Mouse (Mus musculus): Measurements from ENCODE around the gene Raf1. TPM values are rescaled to one million over a fixed set of nuclear protein-coding genes. Genes with fewer than 3 reads are reported as not detected.
A peak's percentile ranks its signal among the peaks of the same experiment; 100 is the strongest.

The Raf1 gene
- polyA plus RNA-seq, 1 experiment from 2014 or later = 119 TPM

GRCm38 (mm10) chr6:115601322-115601714 lies 75.1 kb downstream of the Raf1 start:
- Histone ChIP-seq H3K4me3 (peak overlapping the region; percentile 95), H3K9me3 (no peaks in the 10 kb centered on the region; the same call in 1 of the 2 replicates), H3K27me3 (ENCODE audit: poor library complexity, severe bottlenecking) (no peaks in the 10 kb centered on the region), H3K4me1 (peaks cover 11% of the 10 kb centered on the region), H3K36me3 (replicated peaks) (0 out of 2 replicates have a peak, but pooled peaks cover 5% of the 10 kb centered on the region), H3K27ac (peak overlapping the region; percentile 92)
- 66% methylated on average over 4 of the region's 4 CpGs for WGBS
- no peak for DNase-seq (ENCODE audit: extremely low spot score, low spot score)

GRCm38 (mm10) chr6:115595667-115596066 lies 80.8 kb downstream of the Raf1 start:
- 70% methylated on average over 3 of the region's 3 CpGs for WGBS
- Histone ChIP-seq H3K27ac (no peak overlapping the region), H3K9me3 (no peaks in the 10 kb centered on the region), H3K36me3 (replicated peaks) (no peaks in the 10 kb centered on the region), H3K4me3 (no peak overlapping the region), H3K4me1 (no peaks in the 10 kb centered on the region), H3K27me3 (ENCODE audit: poor library complexity, severe bottlenecking) (no peaks in the 10 kb centered on the region)
- no peak for DNase-seq (ENCODE audit: extremely low spot score, low spot score)

GRCm38 (mm10) chr6:115594463-115594862 lies 82.0 kb downstream of the Raf1 start:
- 79% methylated on average over 3 of the region's 3 CpGs for WGBS
- Histone ChIP-seq H3K4me3 (no peak overlapping the region), H3K4me1 (no peaks in the 10 kb centered on the region), H3K9me3 (no peaks in the 10 kb centered on the region), H3K36me3 (replicated peaks) (no peaks in the 10 kb centered on the region), H3K27ac (no peak overlapping the region), H3K27me3 (ENCODE audit: poor library complexity, severe bottlenecking) (no peaks in the 10 kb centered on the region)
- no peak for DNase-seq (ENCODE audit: extremely low spot score, low spot score)

- H3K4me1 ChIP-seq = no peaks in the 10 kb centered on the region
- H3K27me3 ChIP-seq (ENCODE audit: poor library complexity, severe bottlenecking) = no peaks in the 10 kb centered on the region
- H3K9me3 ChIP-seq = no peaks in the 10 kb centered on the region
- H3K27ac ChIP-seq = no peak overlapping the region
- H3K36me3 ChIP-seq (replicated peaks) = no peaks in the 10 kb centered on the region
- DNase-seq (ENCODE audit: extremely low spot score, low spot score) = no peak
- 84% methylated on average over 4 of the region's 4 CpGs for WGBS
- no peak overlapping the region for H3K4me3 ChIP-seq
These were observed 83.2 kb downstream of the Raf1 start for GRCm38 (mm10) chr6:115593252-115593651.

GRCm38 (mm10) chr6:115592458-115592857 lies 84.0 kb downstream of the Raf1 start, which contains the start of gene Mkrn2os:
Gene Mkrn2os (minus strand): TSS chr6:115592576.
- no peak for DNase-seq (ENCODE audit: extremely low spot score, low spot score)
- whole genome bisulfite sequencing = 69% methylated on average over 5 of the region's 5 CpGs
- Histone ChIP-seq H3K27ac (no peak within 1 kb of the TSS), H3K27me3 (ENCODE audit: poor library complexity, severe bottlenecking) (no peaks in the 10 kb centered on the region), H3K9me3 (no peaks in the 10 kb centered on the region), H3K4me3 (no peak within 1 kb of the TSS), H3K36me3 (replicated peaks) (no peaks in the 10 kb centered on the region), H3K4me1 (no peaks in the 10 kb centered on the region)

- Histone ChIP-seq H3K4me3 (no peak overlapping the region), H3K27ac (no peak overlapping the region), H3K27me3 (ENCODE audit: poor library complexity, severe bottlenecking) (no peaks in the 10 kb centered on the region), H3K4me1 (no peaks in the 10 kb centered on the region), H3K36me3 (replicated peaks) (no peaks in the 10 kb centered on the region), H3K9me3 (no peaks in the 10 kb centered on the region)
- WGBS = 89% methylated on average over 19 of the region's 19 CpGs
- no peak for DNase-seq (ENCODE audit: extremely low spot score, low spot score)
These were observed 84.6 kb downstream of the Raf1 start for GRCm38 (mm10) chr6:115591692-115592359.

- no peaks in the 10 kb centered on the region for H3K27me3 ChIP-seq (ENCODE audit: poor library complexity, severe bottlenecking)
- no peaks in the 10 kb centered on the region for H3K9me3 ChIP-seq
- WGBS = 90% methylated on average over 10 of the region's 10 CpGs
- H3K4me1 ChIP-seq = no peaks in the 10 kb centered on the region
- H3K4me3 ChIP-seq = no peak overlapping the region
- no peak for DNase-seq (ENCODE audit: extremely low spot score, low spot score)
- H3K27ac ChIP-seq = no peak overlapping the region
- peaks cover under 1% of the 10 kb centered on the region; the same call in 1 of the 2 replicates for H3K36me3 ChIP-seq (replicated peaks)
These were observed 90.1 kb downstream of the Raf1 start for GRCm38 (mm10) chr6:115586321-115586720.

GRCm38 (mm10) chr6:115584176-115584575 lies 92.3 kb downstream of the Raf1 start:
- Histone ChIP-seq H3K27me3 (ENCODE audit: poor library complexity, severe bottlenecking) (no peaks in the 10 kb centered on the region), H3K4me3 (no peak overlapping the region), H3K27ac (no peak overlapping the region), H3K36me3 (replicated peaks) (peaks cover 16% of the 10 kb centered on the region), H3K4me1 (no peaks in the 10 kb centered on the region), H3K9me3 (no peaks in the 10 kb centered on the region)
- DNase-seq (ENCODE audit: extremely low spot score, low spot score) = no peak
- 85% methylated on average over 3 of the region's 3 CpGs for WGBS

- H3K27me3 ChIP-seq (ENCODE audit: poor library complexity, severe bottlenecking) = no peaks in the 10 kb centered on the region
- H3K4me3 ChIP-seq = no peak overlapping the region
- DNase-seq (ENCODE audit: extremely low spot score, low spot score) = no peak
- 86% methylated on average over 6 of the region's 6 CpGs for WGBS
- no peaks in the 10 kb centered on the region for H3K9me3 ChIP-seq
- H3K4me1 ChIP-seq = no peaks in the 10 kb centered on the region
- H3K36me3 ChIP-seq (replicated peaks) = peaks cover 22% of the 10 kb centered on the region
- H3K27ac ChIP-seq = no peak overlapping the region
These were observed 92.9 kb downstream of the Raf1 start for GRCm38 (mm10) chr6:115583430-115584125.

- H3K4me3 ChIP-seq = no peak overlapping the region
- H3K27ac ChIP-seq = no peak overlapping the region
- H3K9me3 ChIP-seq = no peaks in the 10 kb centered on the region
- H3K36me3 ChIP-seq (replicated peaks) = peaks cover 32% of the 10 kb centered on the region
- WGBS = 82% methylated on average over 10 of the region's 10 CpGs
- H3K4me1 ChIP-seq = no peaks in the 10 kb centered on the region
- no peaks in the 10 kb centered on the region for H3K27me3 ChIP-seq (ENCODE audit: poor library complexity, severe bottlenecking)
- no peak for DNase-seq (ENCODE audit: extremely low spot score, low spot score)
These were observed 93.9 kb downstream of the Raf1 start for GRCm38 (mm10) chr6:115582328-115583115.

GRCm38 (mm10) chr6:115580810-115581209 lies 95.6 kb downstream of the Raf1 start:
- H3K4me1 ChIP-seq = no peaks in the 10 kb centered on the region
- DNase-seq (ENCODE audit: extremely low spot score, low spot score) = no peak
- H3K36me3 ChIP-seq (replicated peaks) = peaks cover 49% of the 10 kb centered on the region
- no peak overlapping the region for H3K27ac ChIP-seq
- H3K9me3 ChIP-seq = no peaks in the 10 kb centered on the region
- H3K27me3 ChIP-seq (ENCODE audit: poor library complexity, severe bottlenecking) = no peaks in the 10 kb centered on the region
- no peak overlapping the region for H3K4me3 ChIP-seq
- WGBS = 76% methylated on average over 3 of the region's 3 CpGs

- Histone ChIP-seq H3K36me3 (replicated peaks) (peaks cover 68% of the 10 kb centered on the region), H3K9me3 (no peaks in the 10 kb centered on the region), H3K4me3 (no peak overlapping the region), H3K4me1 (no peaks in the 10 kb centered on the region), H3K27ac (no peak overlapping the region), H3K27me3 (ENCODE audit: poor library complexity, severe bottlenecking) (no peaks in the 10 kb centered on the region)
- no peak for DNase-seq (ENCODE audit: extremely low spot score, low spot score)
- WGBS = 94% methylated on average over 9 of the region's 9 CpGs
These were observed 98.5 kb downstream of the Raf1 start for GRCm38 (mm10) chr6:115577941-115578340.

GRCm38 (mm10) chr6:115577407-115577806 lies 99.0 kb downstream of the Raf1 start:
- no peak overlapping the region for H3K27ac ChIP-seq
- H3K4me3 ChIP-seq = no peak overlapping the region
- H3K27me3 ChIP-seq (ENCODE audit: poor library complexity, severe bottlenecking) = no peaks in the 10 kb centered on the region
- H3K9me3 ChIP-seq = no peaks in the 10 kb centered on the region
- peaks cover 72% of the 10 kb centered on the region for H3K36me3 ChIP-seq (replicated peaks)
- WGBS = 90% methylated on average over 5 of the region's 5 CpGs
- H3K4me1 ChIP-seq = no peaks in the 10 kb centered on the region
- DNase-seq (ENCODE audit: extremely low spot score, low spot score) = no peak
